Mouse (Mus musculus): Measurements from ENCODE around the gene Scn8a.

Scn8a gene

GRCm38 (mm10) chr15:100873155-100873554 is 3.5 kb downstream of the Scn8a start:
- intact Hi-C loops (cut with DNase I) = no loop called here

DNA sequence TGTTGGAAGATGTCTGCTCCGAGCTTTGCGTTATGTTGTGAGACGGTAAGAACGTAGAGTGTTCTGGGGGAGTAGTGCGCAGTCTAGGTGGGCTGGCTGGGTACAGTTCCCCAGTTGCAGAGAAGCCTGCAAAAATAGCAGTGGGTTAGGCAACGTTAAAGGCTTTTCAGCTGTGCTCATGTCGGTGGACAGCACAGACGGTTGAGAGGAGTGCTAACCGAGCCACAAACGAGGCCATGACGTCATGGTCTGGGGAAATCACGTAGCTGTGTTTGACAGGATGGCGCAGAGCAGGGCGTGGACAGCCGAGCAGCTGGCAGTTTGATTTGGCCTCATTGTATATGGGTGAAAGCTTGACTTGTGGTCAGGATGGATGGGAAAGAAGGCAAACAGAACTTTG is 9.4 kb downstream of the Scn8a start:
- intact Hi-C loops (cut with DNase I) = no loop called here

GRCm38 (mm10) chr15:100881385-100881784 is 11.7 kb downstream of the Scn8a start:
- intact Hi-C loops (cut with DNase I) = no loop called here

- intact Hi-C loops (cut with DNase I) = no loop called here
These were observed 14.8 kb downstream of the Scn8a start for GRCm38 (mm10) chr15:100884481-100884880.

GRCm38 (mm10) chr15:100891962-100892361 is 22.3 kb downstream of the Scn8a start:
- intact Hi-C loops (cut with DNase I) = no loop called here

- intact Hi-C loops (cut with DNase I) = no loop called here
These were observed 26.8 kb downstream of the Scn8a start for GRCm38 (mm10) chr15:100896502-100896901.

DNA sequence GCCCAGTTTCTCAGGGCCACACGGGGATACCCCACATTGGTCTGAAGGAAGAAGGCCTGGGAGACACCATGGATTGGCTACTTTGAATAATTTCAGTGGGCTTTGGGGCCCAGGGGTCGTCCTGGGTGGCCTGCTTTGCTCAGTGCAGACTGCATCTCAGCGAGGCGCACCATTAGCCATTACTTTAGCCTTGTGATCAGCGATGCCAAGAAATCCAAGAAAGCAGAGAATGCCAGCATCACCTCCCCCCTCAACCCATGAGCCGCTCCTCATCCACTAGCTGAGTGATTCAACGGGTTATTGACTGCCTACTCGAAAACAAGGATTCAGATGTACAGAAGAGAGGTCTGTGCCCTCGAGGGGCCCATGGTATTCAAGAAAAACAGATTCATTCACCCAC is 34.2 kb downstream of the Scn8a start:
- intact Hi-C loops (cut with DNase I) = no loop called here

DNA sequence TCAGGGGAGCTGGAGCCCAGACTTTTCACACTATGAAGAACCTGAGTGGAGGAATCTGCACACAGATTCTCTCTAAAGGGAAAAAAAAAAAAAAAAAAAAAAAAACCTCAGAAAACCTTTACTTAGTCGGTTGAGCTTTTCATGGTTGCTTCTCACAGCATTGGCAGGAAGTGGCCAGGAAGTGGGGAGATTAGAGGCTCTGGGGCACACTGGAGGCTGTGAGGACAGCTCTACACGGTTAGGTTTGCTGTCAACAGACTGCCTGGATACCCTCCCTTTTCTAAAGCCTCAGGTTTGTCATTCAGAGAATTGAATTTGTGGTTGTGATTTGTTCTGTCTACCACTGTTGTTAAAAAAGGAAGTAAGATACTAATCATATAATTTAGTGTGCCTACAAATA is 35.3 kb downstream of the Scn8a start:
- intact Hi-C loops (cut with DNase I) = no loop called here

DNA sequence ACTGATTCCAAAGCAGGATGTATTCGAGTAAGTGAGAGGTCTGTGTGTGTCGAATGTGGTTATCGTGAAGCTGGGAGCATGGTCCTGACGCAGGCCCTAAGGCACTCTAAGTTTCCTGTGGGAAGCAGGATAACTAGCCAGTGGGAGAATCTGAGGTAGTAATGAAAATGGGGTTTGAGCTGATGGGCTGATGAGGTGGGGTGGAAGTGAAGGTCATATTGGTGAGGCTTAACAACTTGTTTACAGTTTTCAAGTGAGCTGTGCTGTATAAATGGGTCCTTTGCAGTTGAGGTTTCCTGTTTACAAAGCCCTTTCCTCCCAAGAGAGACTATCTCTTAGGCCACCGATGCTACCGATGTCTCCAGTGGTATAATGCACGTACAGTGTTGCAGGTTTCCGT is 36.1 kb downstream of the Scn8a start:
- intact Hi-C loops (cut with DNase I) = no loop called here

DNA sequence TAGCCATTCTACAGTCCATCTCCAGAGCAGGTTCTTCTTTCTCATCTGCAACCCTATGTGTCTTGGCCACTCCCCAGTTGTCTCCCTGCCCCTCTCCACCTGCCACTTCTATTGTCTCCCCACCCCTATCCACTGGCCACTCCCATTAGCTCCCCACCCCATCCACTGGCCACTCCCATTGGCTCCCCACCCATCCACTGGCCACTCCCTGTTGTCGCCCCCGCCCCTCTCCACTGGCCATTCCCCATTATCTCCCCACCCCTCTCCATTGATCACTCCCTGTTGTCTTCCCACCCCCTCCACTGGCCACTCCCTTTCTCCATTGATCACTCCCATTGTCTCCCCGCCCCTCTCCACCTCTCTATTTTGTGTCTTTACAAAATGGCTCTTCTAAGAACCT is 39.2 kb downstream of the Scn8a start:
- intact Hi-C loops (cut with DNase I) = no loop called here

- intact Hi-C loops (cut with DNase I) = no loop called here
These were observed 40.1 kb downstream of the Scn8a start for GRCm38 (mm10) chr15:100909734-100910163.

DNA sequence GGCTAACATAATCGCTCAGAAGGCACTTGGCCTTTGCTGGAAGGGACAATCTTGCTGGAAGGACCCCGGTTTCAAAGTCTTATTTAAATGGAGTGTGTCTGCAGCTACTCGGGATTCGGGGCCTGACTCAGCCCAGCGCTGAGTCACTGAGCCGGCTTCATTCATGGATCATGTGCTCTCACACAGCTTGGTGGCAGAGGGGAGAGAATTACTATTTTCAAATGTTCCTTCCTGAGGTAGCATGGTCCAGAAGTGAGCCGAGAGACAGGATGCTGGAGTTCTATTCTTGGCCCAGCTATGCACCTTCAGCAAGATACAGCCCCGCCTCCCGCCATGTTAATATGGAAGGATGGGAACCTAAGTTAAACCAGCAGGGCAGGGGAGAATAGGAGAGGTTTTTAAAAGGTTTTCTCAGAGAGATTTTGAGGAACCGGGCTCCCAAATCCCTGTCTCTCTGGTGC is 40.8 kb downstream of the Scn8a start:
- intact Hi-C loops (cut with DNase I) = no loop called here

- intact Hi-C loops (cut with DNase I) = no loop called here
These were observed 43.1 kb downstream of the Scn8a start for GRCm38 (mm10) chr15:100912676-100913266.

GRCm38 (mm10) chr15:100914734-100915242 is 45.1 kb downstream of the Scn8a start:
- intact Hi-C loops (cut with DNase I) = no loop called here

DNA sequence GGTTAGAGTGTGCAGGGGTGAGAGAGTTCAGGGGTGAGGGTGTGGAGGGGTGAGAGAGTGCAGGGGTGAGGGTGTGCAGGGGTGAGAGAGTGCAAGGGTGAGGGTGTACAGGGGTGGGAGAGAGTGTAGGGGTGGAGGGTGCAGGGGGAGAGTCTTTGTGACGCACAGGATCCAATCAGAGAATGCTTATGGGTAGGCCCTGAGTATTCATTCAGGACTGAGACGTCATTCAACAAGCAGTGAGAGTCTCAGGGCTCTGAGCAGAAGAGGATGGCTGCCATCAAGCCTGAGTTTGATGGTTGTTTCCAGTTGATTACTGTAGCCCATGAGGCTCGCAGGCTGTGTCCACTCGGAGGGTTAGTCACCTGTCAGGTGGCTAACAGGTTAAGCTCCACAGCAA is 48.4 kb downstream of the Scn8a start:
- intact Hi-C loops (cut with DNase I) = no loop called here

- intact Hi-C loops (cut with DNase I) = no loop called here
These were observed 52.6 kb downstream of the Scn8a start for GRCm38 (mm10) chr15:100922210-100922609.

DNA sequence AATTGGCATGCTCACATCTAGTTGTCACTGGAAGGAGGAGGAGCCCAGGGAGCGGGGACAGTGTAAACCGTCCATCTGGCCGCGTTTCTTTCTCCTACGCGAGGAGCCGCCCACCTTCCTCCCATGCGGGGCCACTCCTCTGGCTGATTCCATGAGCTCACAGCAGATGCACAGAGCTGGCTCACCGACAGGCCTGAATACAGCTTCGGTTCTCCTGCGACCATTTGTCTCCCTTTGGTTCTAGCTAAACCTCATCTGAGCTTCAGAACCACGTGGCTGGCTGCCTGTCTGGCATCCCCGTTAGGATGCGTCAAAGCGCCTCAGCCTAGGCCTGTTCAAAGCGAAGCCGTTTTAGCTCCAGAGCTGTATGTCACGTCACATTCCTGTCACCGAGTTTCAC is 53.8 kb downstream of the Scn8a start:
- intact Hi-C loops (cut with DNase I) = no loop called here

GRCm38 (mm10) chr15:100924941-100925340 is 55.3 kb downstream of the Scn8a start:
- intact Hi-C loops (cut with DNase I) = no loop called here

GRCm38 (mm10) chr15:100930477-100930876 is 60.8 kb downstream of the Scn8a start:
- intact Hi-C loops (cut with DNase I) = no loop called here

- intact Hi-C loops (cut with DNase I) = no loop called here
These were observed 66.5 kb downstream of the Scn8a start for GRCm38 (mm10) chr15:100936176-100936575.

- intact Hi-C loops (cut with DNase I) = no loop called here
These were observed 78.7 kb downstream of the Scn8a start for GRCm38 (mm10) chr15:100948383-100948782.

DNA sequence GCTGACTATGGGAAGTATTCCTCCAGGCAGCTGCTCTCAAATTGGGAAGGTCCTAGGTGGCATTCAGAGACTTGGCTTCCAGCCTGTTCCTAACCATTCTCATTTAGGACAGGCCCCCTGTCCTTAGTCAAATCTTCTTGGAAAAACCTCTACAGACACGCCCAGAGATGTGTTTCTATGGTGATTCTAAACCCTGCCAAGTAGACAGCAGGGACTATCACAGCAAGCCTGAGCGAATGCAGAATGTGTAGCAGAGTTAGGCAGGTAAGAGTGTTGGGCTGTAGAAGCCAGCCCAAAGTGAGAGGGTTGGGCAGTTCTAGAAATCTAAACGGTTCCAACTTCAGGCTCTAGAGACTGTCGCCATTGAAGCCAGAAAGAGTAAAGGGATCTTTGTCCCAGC is 79.5 kb downstream of the Scn8a start:
- intact Hi-C loops (cut with DNase I) = no loop called here

DNA sequence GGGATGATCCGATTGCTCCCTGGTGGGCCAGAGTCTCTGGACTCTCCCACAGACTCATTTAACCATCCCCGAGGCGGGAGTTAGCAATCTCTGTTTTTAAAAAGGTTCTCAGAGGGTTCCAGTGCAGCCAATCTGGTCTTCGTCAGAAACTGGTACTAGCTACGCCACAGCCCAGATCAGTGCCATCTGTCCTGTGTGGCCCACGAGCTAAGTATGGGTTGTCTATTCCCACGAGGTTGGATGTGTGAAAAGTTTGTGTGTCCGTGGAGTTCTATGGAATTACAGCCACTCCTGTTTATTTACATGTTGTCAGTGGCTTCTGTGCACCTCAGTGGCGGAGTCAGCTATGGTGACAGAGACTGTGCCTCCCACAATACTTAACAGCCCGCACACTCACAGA is 81.8 kb downstream of the Scn8a start:
- intact Hi-C loops (cut with DNase I) = no loop called here

- intact Hi-C loops (cut with DNase I) = no loop called here
These were observed 82.6 kb downstream of the Scn8a start for GRCm38 (mm10) chr15:100952292-100952691.
